Mouse (Mus musculus) hindbrain, embryonic 15.5 days (tissue): ENCODE measurements at regions not wholly inside any gene's neighbourhood (a gene's known extent, or its start where the extent isn't known, plus 50 kb on each side); places are given as distances from the start of the nearest gene placed in this dataset.

ENCODE experiments used
- ATAC-seq: fragments of 200-750 bp; cut with Nextera tagmentation; 2 replicates; pipeline ENCODE4 v1.8.0; 2017; ENCODE audit warnings: low read depth, moderate number of reproducible peaks, moderate TSS enrichment; ENCODE audit not compliant: low FRiP score
- H3K27ac ChIP-seq: fragments of 300-500 bp; sonication (generic); replicated peaks from 2 replicates; pipeline ENCODE4 v1.5.1; 2015; ENCODE audit warnings: mild to moderate bottlenecking, inconsistent platforms
- H3K27me3 ChIP-seq: fragments of 300-500 bp; sonication (generic); 2 replicates; pipeline ENCODE4 v1.6.1; 2015; ENCODE audit warnings: control low read depth, inconsistent platforms
- H3K36me3 ChIP-seq: fragments of 300-500 bp; sonication (generic); 2 replicates; pipeline ENCODE4 v1.6.1; 2015; ENCODE audit warnings: control low read depth, inconsistent platforms
- H3K4me1 ChIP-seq: fragments of 300-500 bp; sonication (generic); replicated peaks from 2 replicates; pipeline ENCODE4 v1.6.1; 2015; ENCODE audit warnings: control low read depth, inconsistent platforms
- H3K4me2 ChIP-seq: fragments of 300-500 bp; sonication (generic); 2 replicates; pipeline ENCODE4 v1.6.1; 2015; ENCODE audit warnings: moderate library complexity, mild to moderate bottlenecking, inconsistent platforms
- H3K4me3 ChIP-seq: fragments of 300-500 bp; sonication (generic); 2 replicates; pipeline ENCODE4 v1.5.1; 2015; ENCODE audit warnings: mild to moderate bottlenecking, inconsistent platforms
- H3K9ac ChIP-seq: fragments of 300-500 bp; sonication (generic); 2 replicates; pipeline ENCODE4 v1.6.1; 2015; ENCODE audit warnings: inconsistent platforms
- H3K9me3 ChIP-seq: fragments of 300-500 bp; sonication (generic); 2 replicates; pipeline ENCODE4 v1.6.1; 2016; ENCODE audit warnings: control low read depth, inconsistent platforms
- WGBS: fragments of 180-500 bp; shearing (Covaris S2); methylation state at CpG from one replicate; pipeline ENCODE4 v1.1.7; 2015; 5-methylcytosine and 5-hydroxymethylcytosine counted together

GRCm38 (mm10) chr4:26273754-26274153, 72.9 kb downstream of the Manea start:
- H3K9me3 ChIP-seq: no peaks in the 10 kb centered on the region
- ATAC-seq: no peak
- H3K9ac ChIP-seq: no peak overlapping the region
- no peak overlapping the region for H3K4me3 ChIP-seq
- no peaks in the 10 kb centered on the region for H3K27me3 ChIP-seq
- H3K27ac ChIP-seq: no peak overlapping the region
- H3K36me3 ChIP-seq: no peaks in the 10 kb centered on the region
- H3K4me2 ChIP-seq: no peak overlapping the region
- H3K4me1 ChIP-seq: peaks cover 9% of the 10 kb centered on the region; the same call in 1 of the 2 replicates

GRCm38 (mm10) chr4:26259230-26260029, 87.3 kb downstream of the Manea start:
- ATAC-seq: peak; percentile 48; the same call in 1 of the 2 replicates

GRCm38 (mm10) chr4:26255889-26256288, 90.8 kb downstream of the Manea start:
- WGBS: 36% methylated on average over 3 of the region's 3 CpGs

More at GRCm38 (mm10) chr4:26259230-26260029, 87.3 kb downstream of the Manea start:
- Histone ChIP-seq H3K27me3 (no peaks in the 10 kb centered on the region), H3K4me1 (no peaks in the 10 kb centered on the region), H3K36me3 (no peaks in the 10 kb centered on the region), H3K4me2 (no peak overlapping the region), H3K27ac (no peak overlapping the region), H3K9ac (no peak overlapping the region), H3K4me3 (no peak overlapping the region), H3K9me3 (no peaks in the 10 kb centered on the region)
- 92% methylated on average over 1 of the region's 1 CpGs for WGBS

GRCm38 (mm10) chr4:26247925-26248856, 98.5 kb downstream of the Manea start:
- Histone ChIP-seq H3K4me3 (no peak overlapping the region), H3K36me3 (no peaks in the 10 kb centered on the region), H3K9me3 (no peaks in the 10 kb centered on the region), H3K27ac (no peak overlapping the region), H3K4me1 (no peaks in the 10 kb centered on the region), H3K9ac (no peak overlapping the region), H3K4me2 (no peak overlapping the region), H3K27me3 (no peaks in the 10 kb centered on the region)
- ATAC-seq: no peak
- 65% methylated on average over 13 of the region's 13 CpGs for WGBS

More at GRCm38 (mm10) chr4:26255889-26256288, 90.8 kb downstream of the Manea start:
- H3K9me3 ChIP-seq: no peaks in the 10 kb centered on the region
- no peaks in the 10 kb centered on the region for H3K36me3 ChIP-seq
- no peak overlapping the region for H3K27ac ChIP-seq
- H3K9ac ChIP-seq: no peak overlapping the region
- H3K4me1 ChIP-seq: no peaks in the 10 kb centered on the region
- peak; percentile 51; the same call in 1 of the 2 replicates for ATAC-seq
- H3K4me2 ChIP-seq: no peak overlapping the region
- H3K27me3 ChIP-seq: no peaks in the 10 kb centered on the region
- no peak overlapping the region for H3K4me3 ChIP-seq

GRCm38 (mm10) chr4:26223267-26223666, 123.4 kb downstream of the Manea start:
- H3K9me3 ChIP-seq: no peaks in the 10 kb centered on the region
- H3K4me1 ChIP-seq: no peaks in the 10 kb centered on the region
- no peaks in the 10 kb centered on the region for H3K27me3 ChIP-seq
- H3K4me3 ChIP-seq: no peak overlapping the region
- no peak overlapping the region for H3K4me2 ChIP-seq
- no peak overlapping the region for H3K9ac ChIP-seq
- no peaks in the 10 kb centered on the region for H3K36me3 ChIP-seq
- WGBS: 76% methylated on average over 1 of the region's 1 CpGs
- ATAC-seq: no peak
- H3K27ac ChIP-seq: no peak overlapping the region
